Mouse (Mus musculus) heart, postnatal 10 days (tissue): ENCODE results near the gene Btbd16. TPM values are rescaled to one million over a fixed set of nuclear protein-coding genes. Genes with fewer than 3 reads are reported as not detected.

Source experiments
- DNase-seq, 2 experiments: peaks; one replicate each; pipeline ENCODE4 v3.0.0; 2021
- intact Hi-C: fragments of 180-260 bp; cut with DNase I; formaldehyde crosslinking; loops from one replicate; pipeline ENCODE4 v1.15.1; 2025
- total RNA-seq, 2 experiments: library from RNA; stranded (reverse); gene quantifications; 2 replicates each; pipeline ENCODE4 v1.2.3; 2021

Btbd16 gene
- total RNA-seq, 2 experiments from 2014 or later: 0.22 TPM; not detected in 1

- DNase-seq: no peak
- intact Hi-C loops: no loop called here
Observed at GRCm38 (mm10) chr7:130808694-130809093, 34.8 kb downstream of the Btbd16 start.

DNA sequence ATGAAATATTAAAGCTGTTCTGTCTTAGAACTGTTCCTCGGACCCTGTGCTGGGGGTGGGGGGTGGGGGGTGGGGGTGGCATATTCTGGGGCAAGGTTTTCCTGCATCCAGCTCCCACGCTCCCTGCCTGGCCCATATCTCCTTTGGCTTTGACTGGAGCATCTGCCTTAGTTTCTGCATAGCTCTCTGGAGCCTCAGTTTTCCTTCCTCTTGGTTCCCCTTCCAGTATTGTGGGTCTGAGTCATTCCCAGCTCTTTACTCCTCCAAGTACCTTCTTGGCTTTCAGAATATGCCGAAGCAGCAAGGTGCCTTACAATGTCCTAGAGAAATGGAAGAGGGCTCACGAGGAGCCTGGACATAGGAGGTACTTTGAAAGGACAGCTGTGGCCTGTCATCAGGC lies 36.4 kb downstream of the Btbd16 start:
- no peak for DNase-seq
- intact Hi-C loops: no loop called here

DNA sequence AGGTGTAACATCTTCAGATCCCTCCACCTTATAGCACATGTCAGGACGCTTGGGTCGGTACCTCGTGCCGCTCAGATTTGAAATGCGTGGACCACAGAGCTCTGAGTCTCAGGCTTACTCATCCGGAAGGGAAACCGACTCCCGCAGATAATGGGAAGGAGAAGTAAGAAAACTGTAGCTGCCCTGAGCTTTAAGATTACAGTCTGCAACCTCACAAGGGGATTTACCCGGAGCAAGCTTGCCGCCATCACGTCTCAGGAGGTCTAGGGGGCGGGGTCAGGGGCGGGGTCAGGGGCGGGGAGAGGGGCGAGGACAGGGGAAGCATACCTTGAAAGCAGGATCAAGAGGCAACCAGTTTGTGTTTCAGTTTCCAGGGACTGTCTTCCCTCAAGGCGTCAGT lies 38.5 kb downstream of the Btbd16 start:
- DNase-seq: no peak
- intact Hi-C loops: no loop called here

DNA sequence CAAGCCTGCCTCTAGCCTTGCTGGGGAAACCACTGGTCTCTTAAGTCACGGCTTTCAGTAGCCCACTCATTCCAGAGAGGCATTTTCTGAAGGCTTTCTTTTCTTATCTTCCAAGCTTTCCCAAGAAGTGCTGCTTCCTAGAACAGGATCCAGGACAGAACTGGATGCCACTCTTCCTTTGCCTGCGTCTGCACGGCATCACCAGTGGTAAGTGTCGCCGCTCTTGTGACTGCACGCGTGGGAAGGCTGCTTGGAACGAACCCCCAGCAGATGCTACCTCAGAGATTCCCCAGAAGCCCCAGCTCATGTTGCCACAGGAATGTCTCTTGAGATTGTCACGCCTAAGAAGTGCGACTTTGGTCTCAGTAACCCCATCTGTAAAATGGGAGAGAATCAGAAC lies 41.7 kb downstream of the Btbd16 start:
- DNase-seq: no peak
- intact Hi-C loops: no loop called here

DNA sequence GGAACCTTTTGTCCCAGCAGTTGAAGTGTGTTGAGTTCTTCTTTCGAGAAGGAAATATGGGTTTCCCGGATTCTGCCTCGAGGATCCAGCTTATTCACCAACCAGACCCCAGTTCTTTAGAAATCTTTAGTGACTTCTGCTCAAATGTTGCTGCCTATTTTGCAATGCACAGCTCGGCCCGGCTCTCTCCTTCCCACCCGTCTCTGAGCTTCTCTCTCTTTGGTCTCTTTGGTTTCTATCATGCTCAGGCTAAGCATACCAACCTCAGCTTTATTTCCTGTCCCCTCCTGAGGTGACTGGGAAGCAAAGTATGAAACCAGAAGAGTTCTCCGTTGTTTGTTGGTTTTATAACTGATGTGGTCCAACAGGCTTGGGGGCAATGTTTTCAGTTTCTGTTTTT lies 42.4 kb downstream of the Btbd16 start:
- intact Hi-C loops: no loop called here
- DNase-seq: no peak

- DNase-seq: no peak
- intact Hi-C loops: no loop called here
Observed at GRCm38 (mm10) chr7:130818813-130819212, 44.9 kb downstream of the Btbd16 start.

GRCm38 (mm10) chr7:130819624-130820023 lies 45.8 kb downstream of the Btbd16 start:
- intact Hi-C loops: no loop called here
- no peak for DNase-seq

DNA sequence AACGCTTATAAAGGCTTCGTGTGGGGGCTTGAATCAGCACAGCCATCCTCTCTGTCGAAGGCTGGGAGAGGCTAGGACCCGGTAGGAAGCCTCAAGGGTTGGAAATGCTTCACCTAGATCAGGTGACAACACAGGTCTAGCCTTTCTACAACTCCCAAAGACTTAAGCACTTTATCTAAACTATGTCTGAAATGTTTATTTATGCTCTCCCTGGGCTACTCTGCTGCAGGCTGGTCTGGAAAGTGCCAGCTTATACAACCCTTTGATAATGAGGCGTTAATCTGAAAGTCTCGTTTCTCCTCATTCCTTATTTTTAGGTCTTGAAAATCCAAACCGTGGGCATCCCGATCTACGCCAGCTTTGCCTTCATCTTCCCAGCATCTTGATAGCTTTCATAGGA lies 50.1 kb downstream of the Btbd16 start:
- intact Hi-C loops: no loop called here

GRCm38 (mm10) chr7:130826343-130826742 lies 52.5 kb downstream of the Btbd16 start:
- no peak for DNase-seq
- intact Hi-C loops: loop anchor here (2.0 to 5.0 kb wide), 4 partner anchors 41 to 216 kb away; partner anchors contain the start of gene Plekha1

More for the DNA sequence above, 50.1 kb downstream of the Btbd16 start:
- DNase-seq: no peak

DNA sequence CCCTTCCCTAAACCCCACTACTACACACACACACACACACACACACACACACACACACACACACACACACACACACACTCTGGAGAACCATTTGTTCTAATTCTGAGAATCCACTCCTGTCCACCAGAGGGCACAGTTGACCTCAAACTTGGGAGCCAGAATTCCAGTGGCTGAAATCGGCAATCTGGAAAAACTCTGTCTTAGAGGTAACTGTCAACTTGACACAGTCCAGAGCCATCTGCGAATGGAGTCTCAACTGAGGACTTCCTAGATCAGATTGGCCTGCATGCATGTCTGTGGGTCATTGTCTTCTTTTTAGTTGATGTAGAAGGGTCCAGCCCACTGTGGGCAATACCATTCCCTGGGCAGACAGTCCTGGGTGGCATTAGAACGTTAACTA lies 53.6 kb downstream of the Btbd16 start:
- peak; percentile 70 to 84 for DNase-seq
- intact Hi-C loops: loop anchor here (1.0 to 5.0 kb wide), 5 partner anchors 40 to 215 kb away; partner anchors contain the start of gene Plekha1

- intact Hi-C loops: loop anchor here (1.0 to 5.0 kb wide), 5 partner anchors 39 to 215 kb away; partner anchors contain the start of gene Plekha1
- no peak for DNase-seq
Observed at GRCm38 (mm10) chr7:130827844-130828403, 54.1 kb downstream of the Btbd16 start.

- no peak for DNase-seq
- intact Hi-C loops: loop anchor here (5.0 kb wide), 2 partner anchors 39 to 149 kb away; partner anchors contain the start of gene Plekha1
Observed at GRCm38 (mm10) chr7:130828475-130828874, 54.6 kb downstream of the Btbd16 start.

- intact Hi-C loops: no loop called here
- no peak for DNase-seq
Observed at GRCm38 (mm10) chr7:130831586-130831985, 57.7 kb downstream of the Btbd16 start.

GRCm38 (mm10) chr7:130834299-130834698 lies 60.4 kb downstream of the Btbd16 start:
- intact Hi-C loops: no loop called here
- DNase-seq: peak in 1 of 2 experiments; percentile 41

DNA sequence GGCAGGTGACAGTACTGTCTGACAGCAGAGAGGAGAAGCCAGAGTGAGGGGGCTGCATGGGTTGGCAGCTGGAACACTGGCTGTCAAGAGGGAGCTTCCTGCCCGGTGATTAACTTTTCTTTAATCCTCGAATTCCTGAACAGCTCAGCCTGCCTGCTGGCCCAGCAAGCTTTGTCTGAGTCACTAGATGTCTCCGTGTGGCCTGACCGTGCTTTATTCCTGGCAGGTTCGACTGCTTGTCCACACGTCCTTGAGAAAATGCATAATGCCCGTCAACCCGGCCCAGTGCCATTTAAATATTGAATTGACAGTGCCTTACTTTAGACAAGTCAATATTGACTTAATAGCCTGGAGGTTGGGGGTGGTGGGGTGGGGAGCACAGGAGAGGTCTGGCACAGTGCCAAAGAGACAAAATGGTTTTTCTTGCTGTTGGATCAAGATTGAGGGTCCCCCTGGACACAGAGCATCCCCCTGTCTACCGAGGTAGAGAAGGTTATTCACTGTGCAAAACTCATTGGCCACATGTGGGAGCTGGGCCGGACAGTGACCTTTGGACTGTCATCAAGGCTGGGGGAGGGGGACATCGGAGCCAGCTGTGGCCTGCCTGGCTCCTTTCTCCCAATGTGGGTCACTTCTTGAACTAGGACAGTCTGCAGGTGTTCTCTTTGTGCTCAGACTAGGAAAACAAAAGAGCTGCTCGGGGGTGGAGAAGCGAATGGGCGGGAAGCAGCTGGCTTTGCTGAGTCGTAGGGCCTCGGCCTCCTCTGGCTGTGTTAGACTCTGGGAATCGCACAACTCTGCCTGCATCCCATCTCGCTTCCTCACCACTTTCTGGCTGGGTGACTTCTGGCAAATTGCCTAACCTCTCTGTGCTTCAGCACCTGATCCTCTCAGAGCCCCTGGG lies 61.3 kb downstream of the Btbd16 start:
- intact Hi-C loops: no loop called here
- DNase-seq: peak; percentile 52 to 53

DNA sequence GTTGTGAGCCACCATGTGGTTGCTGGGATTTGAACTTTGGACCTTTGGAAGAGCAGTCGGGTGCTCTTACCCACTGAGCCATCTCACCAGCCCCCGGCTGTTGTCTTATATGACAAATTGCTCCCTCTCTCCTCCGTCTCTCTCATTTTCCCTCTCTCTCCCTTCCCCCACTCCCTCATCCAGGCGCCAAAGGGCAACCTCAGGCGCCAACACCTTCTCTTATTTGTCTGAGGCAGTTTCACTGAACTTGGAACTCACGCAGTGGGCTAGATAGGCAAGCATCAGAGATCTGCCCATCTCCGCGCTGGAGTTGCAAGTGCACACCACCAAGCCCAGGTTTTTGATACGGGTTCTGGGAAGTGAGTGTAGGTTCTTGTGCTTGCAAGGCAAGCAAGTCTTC lies 62.2 kb downstream of the Btbd16 start:
- DNase-seq: no peak
- intact Hi-C loops: no loop called here

- no peak for DNase-seq
Observed at GRCm38 (mm10) chr7:130837941-130838657, 64.2 kb downstream of the Btbd16 start.

DNA sequence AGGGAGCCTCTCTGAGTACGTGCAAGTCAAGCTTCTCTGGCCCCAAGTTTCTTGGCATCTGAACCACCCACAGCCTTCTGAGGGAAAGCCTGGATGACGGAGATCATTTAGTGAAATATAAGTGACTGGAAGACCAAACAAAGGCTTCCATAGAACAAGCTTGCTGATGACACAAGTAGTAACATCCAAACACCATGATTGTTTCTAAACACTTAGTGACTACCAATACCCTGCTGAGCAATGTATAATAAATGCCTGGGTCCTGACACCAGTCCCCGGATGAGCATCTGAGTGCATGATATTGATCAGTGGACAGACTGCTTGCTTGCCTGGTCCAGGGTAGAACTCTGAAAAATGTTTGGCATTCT lies 64.8 kb downstream of the Btbd16 start:
- intact Hi-C loops: no loop called here
- DNase-seq: no peak

More at GRCm38 (mm10) chr7:130837941-130838657, 64.2 kb downstream of the Btbd16 start:
- intact Hi-C loops: no loop called here

DNA sequence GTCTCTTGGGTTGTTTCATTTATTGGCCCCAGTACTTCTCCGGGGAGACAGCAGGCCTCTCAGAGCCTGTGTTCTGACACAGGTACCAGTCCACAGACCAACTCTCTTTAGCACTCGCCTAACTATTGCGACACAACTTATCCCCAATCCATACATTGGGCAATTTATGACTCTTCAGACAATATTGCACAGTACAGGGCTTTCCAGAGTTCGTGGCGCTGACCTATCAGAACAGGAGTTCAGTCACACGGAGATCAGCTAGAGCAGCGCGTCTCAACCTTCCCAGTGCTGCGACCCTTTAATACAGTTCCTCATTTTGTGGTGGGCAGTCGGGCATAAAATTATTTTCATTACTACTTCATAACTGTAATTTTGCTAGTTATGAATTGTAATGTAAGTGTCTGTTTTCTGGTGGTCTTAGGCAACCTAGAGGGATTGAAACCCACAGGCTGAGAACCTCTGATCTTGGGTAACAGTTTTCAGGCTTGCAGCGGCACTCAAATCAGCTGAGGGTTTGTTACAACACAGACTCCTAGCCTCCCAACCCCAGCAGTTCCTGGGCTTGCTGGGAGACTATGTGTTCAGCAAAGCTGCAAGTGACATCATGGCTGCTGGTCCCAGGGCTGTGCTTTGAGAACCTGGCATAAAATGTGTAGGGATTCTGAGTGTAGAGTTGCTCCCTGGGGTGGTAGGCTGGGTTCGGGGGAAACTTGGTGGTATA lies 65.7 kb downstream of the Btbd16 start:
- DNase-seq: no peak
- intact Hi-C loops: no loop called here

- no peak for DNase-seq
- intact Hi-C loops: no loop called here
Observed at GRCm38 (mm10) chr7:130847164-130847718, 73.4 kb downstream of the Btbd16 start.
